In the genomic region with DNA sequence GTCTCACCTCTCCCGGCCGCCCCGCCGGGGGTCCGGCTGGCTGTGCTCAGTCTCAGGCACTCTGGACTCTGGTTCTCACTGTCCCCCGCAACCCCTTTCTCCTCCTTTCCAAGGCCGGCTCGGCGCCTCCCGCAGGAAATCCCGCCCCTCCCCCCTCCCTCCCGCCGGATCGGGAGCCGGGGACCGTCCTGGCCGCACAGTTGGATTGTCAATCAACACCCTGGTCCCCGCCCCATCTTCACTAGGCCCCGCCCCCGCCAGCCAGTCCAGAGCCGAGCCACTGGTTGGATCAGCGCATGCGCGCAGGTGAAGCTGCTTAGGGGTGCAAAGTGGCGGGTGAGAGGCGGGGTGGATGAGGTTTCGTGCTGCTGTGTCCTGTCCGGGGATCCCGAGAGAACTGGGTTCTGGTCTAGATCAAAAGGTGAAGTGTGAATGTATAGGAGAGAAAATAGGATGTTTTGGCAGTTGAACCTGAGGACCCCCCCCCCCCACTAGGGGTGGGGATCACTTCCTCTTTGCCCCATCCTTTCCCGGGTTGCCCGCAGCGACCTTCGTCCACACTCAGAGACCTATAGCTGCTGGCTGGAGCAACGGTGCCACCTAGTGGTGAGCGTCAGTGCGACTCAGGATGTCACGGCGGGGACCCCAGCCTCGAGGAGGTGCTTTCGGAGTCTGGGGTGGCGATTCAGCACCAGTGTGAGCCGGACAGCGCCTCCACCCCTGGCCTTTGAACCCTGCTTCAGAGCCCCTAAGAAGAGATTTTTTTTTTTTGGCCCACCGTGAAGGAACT, we compare ENCODE assay signal across 7 mouse cellular contexts. TPM values are rescaled to one million over a fixed set of nuclear protein-coding genes. Genes with fewer than 3 reads are reported as not detected.
DNase-seq lines count a peak whose midpoint lies in the region; ATAC-seq and TF ChIP-seq lines count a peak whose summit lies in the region.

TSS of gene Caskin2 (minus strand) at position 133 of the 790 bp plus-strand sequence.

- peak; percentile 99 for DNase-seq in adrenal gland, postnatal 25 days
- DNase-seq in heart, adult 18-20 months = peak; percentile 96
- peak; percentile 99 for DNase-seq in kidney, adult 2 months
- peak; percentile 90 to 93 for DNase-seq in spleen, adult 2 months (ENCODE audit: low read depth in 1 of 2, low spot score in 2 of 2)

- H3K36me3 ChIP-seq in embryonic facial prominence, embryonic 12.5 days = peaks cover 27% of the 10 kb centered on the region
- peaks cover 1% of the 10 kb centered on the region; the same call in 1 of the 2 replicates for H3K36me3 ChIP-seq in kidney, adult 2 months (ENCODE audit: control insufficient read depth, insufficient read depth, low read length)
- peaks cover 49% of the 10 kb centered on the region for H3K36me3 ChIP-seq in limb, embryonic 12.5 days
- H3K36me3 ChIP-seq in midbrain, embryonic 15.5 days (replicated peaks) = 0 out of 2 replicates have a peak, but pooled peaks cover 5% of the 10 kb centered on the region
- no peaks in the 10 kb centered on the region; the same call in 1 of the 2 replicates for H3K36me3 ChIP-seq in spleen, adult 2 months (ENCODE audit: control insufficient read depth, insufficient read depth, low read length)

- peak within 1 kb of the TSS; percentile 91 for H3K4me2 ChIP-seq in embryonic facial prominence, embryonic 12.5 days (replicated peaks)
- peak within 1 kb of the TSS; percentile 89 for H3K4me2 ChIP-seq in limb, embryonic 12.5 days
- H3K4me2 ChIP-seq in midbrain, embryonic 15.5 days = peak within 1 kb of the TSS; percentile 94

- H3K27ac ChIP-seq in embryonic facial prominence, embryonic 12.5 days = peak within 1 kb of the TSS; percentile 78
- H3K27ac ChIP-seq in kidney, adult 2 months (ENCODE audit: insufficient read depth, low read depth, low read length) = peak within 1 kb of the TSS; percentile 88
- H3K27ac ChIP-seq in limb, embryonic 12.5 days = peak within 1 kb of the TSS; percentile 82
- H3K27ac ChIP-seq in midbrain, embryonic 15.5 days = peak within 1 kb of the TSS; percentile 78
- peak within 1 kb of the TSS; percentile 59 for H3K27ac ChIP-seq in spleen, adult 2 months (ENCODE audit: insufficient read depth, low read length)

- ATAC-seq in embryonic facial prominence, embryonic 12.5 days (ENCODE audit: insufficient number of reproducible peaks, insufficient read depth, low FRiP score, low TSS enrichment) = peak; percentile 94
- peak; percentile 94 for ATAC-seq in limb, embryonic 12.5 days (ENCODE audit: insufficient number of reproducible peaks, insufficient read depth, low FRiP score, low TSS enrichment, low read depth)
- ATAC-seq in midbrain, embryonic 15.5 days (replicated peaks) = peak; percentile 88

- TF ChIP-seq POLR2A in kidney, adult 2 months (IDR thresholded peaks at IDR 0.05; ENCODE audit: low read depth, low read length) = peak; percentile 86
- TF ChIP-seq POLR2A in spleen, adult 2 months (IDR thresholded peaks at IDR 0.05; ENCODE audit: low read depth, low read length) = no peak

- H3K9ac ChIP-seq in embryonic facial prominence, embryonic 12.5 days = peak within 1 kb of the TSS; percentile 94
- peak within 1 kb of the TSS; percentile 85 for H3K9ac ChIP-seq in limb, embryonic 12.5 days (replicated peaks)
- peak within 1 kb of the TSS; percentile 93 for H3K9ac ChIP-seq in midbrain, embryonic 15.5 days

- H3K27me3 ChIP-seq in embryonic facial prominence, embryonic 12.5 days = no peaks in the 10 kb centered on the region
- H3K27me3 ChIP-seq in kidney, adult 2 months (replicated peaks; ENCODE audit: control insufficient read depth, insufficient read depth, low read length) = no peaks in the 10 kb centered on the region
- H3K27me3 ChIP-seq in limb, embryonic 12.5 days = no peaks in the 10 kb centered on the region
- H3K27me3 ChIP-seq in midbrain, embryonic 15.5 days (replicated peaks) = no peaks in the 10 kb centered on the region
- no peaks in the 10 kb centered on the region for H3K27me3 ChIP-seq in spleen, adult 2 months (ENCODE audit: control insufficient read depth, insufficient read depth, low read length)

- peak within 1 kb of the TSS; percentile 97 for H3K4me3 ChIP-seq in embryonic facial prominence, embryonic 12.5 days
- peak within 1 kb of the TSS; percentile 87 for H3K4me3 ChIP-seq in kidney, adult 2 months (ENCODE audit: insufficient read depth, low read depth, low read length)
- peak within 1 kb of the TSS; percentile 95 for H3K4me3 ChIP-seq in limb, embryonic 12.5 days (replicated peaks)
- peak within 1 kb of the TSS; percentile 93 for H3K4me3 ChIP-seq in midbrain, embryonic 15.5 days
- peak within 1 kb of the TSS; percentile 90 for H3K4me3 ChIP-seq in spleen, adult 2 months (ENCODE audit: extremely low read depth, insufficient read depth, insufficient read length)

- peaks cover 52% of the 10 kb centered on the region for H3K4me1 ChIP-seq in embryonic facial prominence, embryonic 12.5 days
- peaks cover 30% of the 10 kb centered on the region; the same call in 1 of the 2 replicates for H3K4me1 ChIP-seq in kidney, adult 2 months (ENCODE audit: control insufficient read depth, insufficient read depth, low read length)
- peaks cover 59% of the 10 kb centered on the region for H3K4me1 ChIP-seq in limb, embryonic 12.5 days (replicated peaks)
- peaks cover 51% of the 10 kb centered on the region for H3K4me1 ChIP-seq in midbrain, embryonic 15.5 days
- peaks cover 10% of the 10 kb centered on the region for H3K4me1 ChIP-seq in spleen, adult 2 months (ENCODE audit: control insufficient read depth, insufficient read depth, insufficient read length)

- TF ChIP-seq CTCF in kidney, adult 2 months (conservative IDR thresholded peaks at IDR 0.05; ENCODE audit: insufficient read depth, insufficient read length, low read depth, low read length) = peak; percentile 95
- peak; percentile 99 for TF ChIP-seq CTCF in spleen, adult 2 months (IDR thresholded peaks at IDR 0.05; ENCODE audit: extremely low read depth, insufficient read depth, insufficient read length, insufficient replicate concordance)

- no peaks in the 10 kb centered on the region for H3K9me3 ChIP-seq in embryonic facial prominence, embryonic 12.5 days
- H3K9me3 ChIP-seq in limb, embryonic 12.5 days = no peaks in the 10 kb centered on the region
- no peaks in the 10 kb centered on the region for H3K9me3 ChIP-seq in midbrain, embryonic 15.5 days

- WGBS in embryonic facial prominence, embryonic 12.5 days = under 1% methylated on average over 43 of the region's 44 CpGs
- under 1% methylated on average over 42 of the region's 44 CpGs for WGBS in kidney, adult 2 months
- under 1% methylated on average over 40 of the region's 44 CpGs for WGBS in limb, embryonic 12.5 days
- under 1% methylated on average over 43 of the region's 44 CpGs for WGBS in midbrain, embryonic 15.5 days
- WGBS in spleen, adult 2 months = under 1% methylated on average over 43 of the region's 44 CpGs

RNA-seq across cellular contexts. Expression of gene Caskin2, which starts in this region (rescaled TPM):
- total RNA-seq in adrenal gland, postnatal 25 days (2021) = 56.2 and 73.4 TPM in 2 replicates
- 17.5 TPM in 2 replicates for polyA plus RNA-seq in embryonic facial prominence, embryonic 12.5 days (2016; fragmentation: Nextera tagmentation; extraction: Ambion mirVana)
- 10 to 100 TPM; 39.2 to 42.9 TPM for total RNA-seq in heart, adult 18-20 months (2021)
- polyA plus RNA-seq in kidney, adult 2 months (2012; rRNA removed) = 36.9 and 46.7 TPM in 2 replicates
- 14.9 and 16.2 TPM in 2 replicates for polyA plus RNA-seq in limb, embryonic 12.5 days (2016; fragmentation: Nextera tagmentation; extraction: Ambion mirVana)
- polyA plus RNA-seq in midbrain, embryonic 15.5 days (2015; fragmentation: Nextera tagmentation; extraction: Ambion mirVana) = 9.4 and 11.1 TPM in 2 replicates
- 13.2 and 15.9 TPM in 2 replicates for polyA plus RNA-seq in spleen, adult 2 months (2012; rRNA removed)

Comparison
In these comparisons a context has a peak if more than half of its experiments do, and no peak if none do; other contexts are left out.
1. Peak in every context shown above with its lines: DNase-seq, ATAC-seq, H3K4me3 ChIP-seq and H3K27ac ChIP-seq.